Mouse (Mus musculus) C2C12 (cell line): ENCODE results near the gene Frmd4a.

ENCODE experiments used
- CEBPB ChIP-seq: IDR thresholded peaks from one replicate; pipeline ENCODE4 v1.6.1; 2011; ENCODE audit warnings: low read depth, mild to moderate bottlenecking, control low read depth, moderate library complexity
- CTCF ChIP-seq: IDR thresholded peaks from one replicate; pipeline ENCODE4 v1.5.1; 2011; ENCODE audit not compliant: control insufficient read depth, insufficient read depth, insufficient read length
- MAX ChIP-seq: IDR thresholded peaks from one replicate; pipeline ENCODE4 v1.6.1; 2011; ENCODE audit warnings: mild to moderate bottlenecking, control low read depth
- MYOD1 ChIP-seq: IDR thresholded peaks from one replicate; pipeline ENCODE4 v1.6.1; 2011; ENCODE audit warnings: low read depth; ENCODE audit not compliant: control insufficient read depth, insufficient read length
- MYOG ChIP-seq: IDR thresholded peaks from one replicate; pipeline ENCODE4 v1.6.1; 2011; ENCODE audit not compliant: control insufficient read depth, insufficient read length; ENCODE audit errors: extremely low read depth
- USF1 ChIP-seq: IDR thresholded peaks from one replicate; pipeline ENCODE4 v1.6.1; 2011; ENCODE audit warnings: low read depth, mild to moderate bottlenecking, control low read depth, moderate library complexity

DNA sequence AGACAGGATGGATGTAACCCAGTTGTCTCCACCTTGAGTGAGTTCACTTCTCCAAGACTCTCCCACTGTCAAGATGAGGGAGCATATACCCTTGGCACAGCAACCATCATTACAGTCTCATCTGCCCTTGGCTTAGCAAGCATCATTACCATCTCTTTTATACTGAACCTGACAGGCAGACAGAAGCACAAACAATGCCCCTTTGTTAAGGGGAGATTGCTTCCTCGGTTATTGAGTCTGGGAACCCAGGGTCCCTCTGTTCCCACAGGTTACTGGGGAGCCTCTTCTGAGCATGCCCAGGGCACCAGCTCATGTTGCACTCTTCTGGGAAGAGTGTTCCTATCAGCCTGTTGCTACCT lies 525.9 kb downstream of the Frmd4a start:
- TF ChIP-seq CTCF (no peak), MAX (no peak), USF1 (no peak), MYOG (no peak), CEBPB (no peak), MYOD1 (no peak)
